Mouse (Mus musculus): ENCODE results near the gene Snai3. TPM values are rescaled to one million over a fixed set of nuclear protein-coding genes. Genes with fewer than 3 reads are reported as not detected.

The Snai3 gene
- polyA plus RNA-seq (2014; fragmentation: Illumina TruSeq; extraction: RNeasy Lipid Tissue Mini Kit (QIAGEN cat#74804); ENCODE audit: low read depth, low replicate concordance): 4.3 TPM

DNA sequence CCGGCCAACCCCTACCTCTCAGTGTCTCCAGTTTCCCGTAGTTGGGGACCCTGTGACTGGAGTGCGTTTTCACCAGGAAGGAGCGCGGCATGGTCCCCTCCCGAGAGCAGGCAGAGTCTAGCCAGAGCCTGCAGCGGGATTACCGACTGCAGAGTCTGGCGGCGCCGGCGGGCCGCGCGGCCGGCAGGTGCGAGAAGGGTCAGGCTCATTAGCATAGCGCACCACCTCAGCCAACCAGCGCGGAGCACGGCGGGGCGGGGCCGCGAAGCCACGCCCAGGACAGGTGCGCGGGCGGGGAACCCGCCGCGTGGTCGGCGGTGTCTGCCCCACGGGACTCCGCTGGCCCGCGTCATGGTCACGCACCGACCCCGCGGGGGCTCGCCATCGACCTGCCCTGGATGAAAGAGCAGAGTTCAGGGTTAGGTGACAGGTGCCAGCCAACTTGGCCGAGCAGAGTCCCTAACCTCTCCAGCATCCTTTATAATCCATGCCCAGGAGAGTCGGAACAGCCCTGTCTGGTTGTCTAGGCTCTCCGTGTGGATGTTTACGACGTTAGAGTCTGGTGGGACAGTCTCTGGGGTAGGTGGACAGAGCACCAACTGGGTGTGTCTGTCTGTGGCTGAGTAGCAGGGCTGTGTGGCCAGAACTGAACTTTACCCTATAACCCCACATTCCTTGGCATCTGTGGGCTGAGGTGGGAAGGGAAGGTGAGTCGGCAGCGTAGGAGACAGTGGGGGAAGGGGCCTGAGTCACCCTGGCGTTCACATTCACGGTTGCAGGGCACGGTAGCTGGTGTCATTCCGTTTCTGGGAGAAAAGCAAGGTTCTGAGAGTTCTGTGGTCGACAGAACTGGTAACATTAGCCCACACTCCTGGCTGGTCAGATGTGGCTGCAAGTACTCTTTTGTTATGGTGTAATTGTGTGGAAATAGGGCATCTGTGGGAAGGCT, at the start of gene Snai3:
Gene Snai3 (minus strand): TSS at position 210 of the 949 bp plus-strand sequence.

DNA sequence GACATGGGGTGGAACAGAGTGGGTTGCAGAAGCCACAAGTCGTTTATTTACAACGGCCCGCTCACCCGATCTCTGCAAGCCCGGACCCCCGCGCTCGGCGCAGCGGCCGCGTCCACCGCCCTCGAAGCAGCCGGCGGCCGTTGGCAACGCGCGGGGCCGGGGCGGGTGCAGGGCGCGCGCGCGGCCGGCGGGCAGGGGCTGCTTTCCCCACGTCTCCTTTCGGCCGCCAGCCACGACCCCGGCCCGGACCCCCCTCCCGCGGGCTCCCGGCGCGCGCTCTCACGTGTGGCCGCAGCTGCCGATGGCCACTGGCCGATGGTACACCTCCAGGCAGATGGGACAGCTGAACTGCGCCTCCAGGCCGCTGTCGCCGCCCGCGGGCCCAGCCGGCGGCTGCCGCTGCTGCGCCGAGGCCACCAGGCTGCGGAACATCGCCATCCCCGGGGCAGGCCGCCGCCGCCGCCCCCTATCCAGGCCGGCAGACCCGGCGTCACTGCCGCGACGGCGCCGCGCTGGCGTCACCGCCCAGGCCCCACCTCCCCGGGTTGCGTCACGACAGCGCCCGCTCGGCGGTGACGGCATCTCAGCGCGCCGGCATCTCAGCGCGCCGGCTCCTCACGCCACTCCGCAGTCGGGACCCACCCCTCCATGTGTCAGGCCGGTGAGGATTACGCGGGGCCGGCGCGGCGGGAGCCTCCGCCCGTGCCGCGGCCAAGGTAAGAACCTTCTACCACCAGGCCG, 15.2 kb upstream of the Snai3 start, which contains the start of the genes Rnf166 and Ctu2:
Gene Rnf166 (minus strand): TSS at position 485 of the 741 bp plus-strand sequence.
Gene Ctu2 (plus strand): TSS at position 564 of the 741 bp plus-strand sequence.

DNA sequence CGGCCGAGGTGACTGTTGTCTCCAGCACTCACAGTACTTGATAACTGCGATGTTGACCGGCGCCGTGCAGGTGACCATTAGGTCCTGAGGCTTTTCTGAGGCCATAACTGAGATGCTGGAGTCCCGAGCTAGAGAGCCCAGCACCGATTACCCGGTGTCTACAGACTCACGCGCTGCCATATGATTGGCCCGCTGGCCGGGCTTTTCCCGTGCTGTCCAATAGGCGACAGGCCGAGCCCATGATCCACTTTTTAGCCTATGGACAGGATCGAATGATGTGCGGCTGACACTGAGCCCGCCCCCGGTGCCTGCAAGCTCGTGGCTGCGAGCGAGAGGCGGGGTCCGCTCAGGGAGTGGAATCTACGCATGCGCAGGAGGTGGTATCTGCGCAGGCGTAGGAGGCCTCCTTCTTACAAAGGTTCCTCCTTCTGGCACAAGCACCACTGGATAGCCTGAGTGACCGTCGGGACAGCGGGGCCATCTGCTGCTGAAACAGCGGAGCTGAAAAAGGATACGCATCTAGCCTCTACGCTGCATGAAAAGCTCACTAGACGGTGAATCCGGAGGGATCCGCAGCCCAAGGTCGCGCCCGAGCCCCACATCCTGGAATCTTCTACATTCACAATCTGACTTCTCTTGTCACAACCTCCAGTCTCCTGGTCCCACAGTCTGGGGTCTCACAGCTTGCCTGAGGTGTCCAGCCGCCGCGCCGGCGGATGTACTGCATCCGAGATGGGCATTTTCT, 17.1 kb downstream of the Snai3 start, which contains the start of gene Mvd:
Gene Mvd (minus strand): TSS at position 161 of the 745 bp plus-strand sequence.

DNA sequence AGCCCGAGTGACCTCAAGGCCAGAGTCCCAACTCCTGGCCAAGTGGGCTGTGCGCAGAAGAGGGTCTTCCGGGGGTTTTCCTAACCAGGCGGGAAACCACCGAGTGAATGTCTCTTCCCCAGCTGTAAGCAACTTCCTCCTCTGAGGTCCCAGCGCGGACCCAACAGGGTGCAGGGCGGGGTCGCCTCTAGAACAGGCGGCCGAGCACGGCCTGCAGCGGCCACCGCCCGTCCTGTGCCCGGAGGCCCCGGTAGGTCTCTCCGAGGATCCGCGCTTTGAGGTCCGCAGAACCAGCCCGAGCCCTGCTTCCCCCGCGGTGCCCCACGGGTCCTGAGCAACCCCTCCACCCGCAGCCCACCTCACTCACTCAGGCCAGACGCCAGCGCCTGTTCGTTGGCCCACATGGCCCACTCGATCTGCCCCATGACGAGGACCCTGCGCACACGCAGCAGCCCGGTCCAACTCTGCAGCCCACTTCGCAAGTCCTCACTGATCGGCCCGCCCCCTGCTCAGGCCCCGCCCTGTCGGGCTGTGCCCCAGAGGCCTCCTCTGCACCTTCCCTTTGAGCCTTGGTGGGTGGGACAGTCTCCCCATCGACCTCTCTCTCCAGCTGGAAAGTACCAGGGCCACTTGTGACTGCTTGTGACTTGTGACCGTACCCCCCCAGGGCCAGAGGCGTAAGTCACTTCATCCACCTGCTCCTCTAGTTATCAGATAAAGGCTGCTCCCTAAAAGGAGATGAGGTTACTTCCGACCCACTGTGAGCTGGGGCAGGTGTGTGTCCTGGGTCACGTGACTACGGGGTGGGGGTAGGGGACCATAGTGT, 27.9 kb downstream of the Snai3 start, which contains the start of gene Cyba:
Gene Cyba (minus strand): TSS at position 488 of the 826 bp plus-strand sequence.

DNA sequence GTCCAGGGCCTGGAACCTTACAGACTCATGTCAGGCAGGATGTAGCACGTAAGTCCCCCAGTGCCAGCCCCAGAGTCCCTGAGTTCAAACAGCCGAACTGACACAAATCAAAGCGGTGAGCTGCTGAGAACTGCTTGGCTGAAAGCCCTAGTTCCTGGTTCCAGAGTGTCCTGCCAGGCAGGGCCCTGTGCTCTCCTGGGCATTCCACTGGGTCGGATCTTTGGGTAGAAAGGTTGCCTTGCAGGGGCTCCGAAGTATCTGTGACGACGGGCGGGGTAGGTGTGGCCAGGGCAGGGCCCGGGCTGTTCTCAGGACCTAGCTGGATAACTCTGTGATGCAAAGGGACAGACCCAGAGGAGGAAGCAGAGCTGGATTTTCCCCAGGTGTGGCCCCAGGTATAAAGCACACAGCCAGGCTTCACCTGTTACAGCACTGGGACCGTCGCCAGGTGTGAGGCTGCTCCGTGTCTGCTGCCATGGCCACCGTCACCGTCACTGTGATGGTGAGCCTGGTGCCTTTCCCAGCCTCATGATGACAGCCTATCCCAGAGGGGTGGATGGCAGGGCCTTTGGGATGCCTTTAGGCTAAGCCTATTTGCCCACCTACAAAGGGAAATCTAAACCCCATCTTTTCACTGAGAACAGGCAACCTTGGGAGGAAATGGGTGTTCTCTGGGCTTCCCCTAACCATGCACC, 39.0 kb downstream of the Snai3 start, which contains the start of gene Il17c:
Gene Il17c (plus strand): TSS at position 645 of the 695 bp plus-strand sequence.

Other genes with a start within 250 kb of the Snai3 start
- 11.5 TPM for gene Zfpm1, start 178.6 kb downstream of the Snai3 start, polyA plus RNA-seq (2014; fragmentation: Illumina TruSeq; extraction: RNeasy Lipid Tissue Mini Kit (QIAGEN cat#74804); ENCODE audit: low read depth, low replicate concordance)
- gene Trhr2, start 100.0 kb downstream of the Snai3 start, polyA plus RNA-seq (2014; fragmentation: Illumina TruSeq; extraction: RNeasy Lipid Tissue Mini Kit (QIAGEN cat#74804); ENCODE audit: low read depth, low replicate concordance): not detected
- gene Zc3h18, start 84.1 kb downstream of the Snai3 start, polyA plus RNA-seq (2014; fragmentation: Illumina TruSeq; extraction: RNeasy Lipid Tissue Mini Kit (QIAGEN cat#74804); ENCODE audit: low read depth, low replicate concordance): 20.0 TPM
- gene Il17c, start 38.7 kb downstream of the Snai3 start, polyA plus RNA-seq (2014; fragmentation: Illumina TruSeq; extraction: RNeasy Lipid Tissue Mini Kit (QIAGEN cat#74804); ENCODE audit: low read depth, low replicate concordance): not detected
- 57.1 TPM for gene Cyba, start 27.8 kb downstream of the Snai3 start, polyA plus RNA-seq (2014; fragmentation: Illumina TruSeq; extraction: RNeasy Lipid Tissue Mini Kit (QIAGEN cat#74804); ENCODE audit: low read depth, low replicate concordance)
- 5.9 TPM for gene Mvd, start 17.3 kb downstream of the Snai3 start, polyA plus RNA-seq (2014; fragmentation: Illumina TruSeq; extraction: RNeasy Lipid Tissue Mini Kit (QIAGEN cat#74804); ENCODE audit: low read depth, low replicate concordance)
- gene Rnf166, start 15.3 kb upstream of the Snai3 start, polyA plus RNA-seq (2014; fragmentation: Illumina TruSeq; extraction: RNeasy Lipid Tissue Mini Kit (QIAGEN cat#74804); ENCODE audit: low read depth, low replicate concordance): 35.8 TPM
- gene Ctu2, start 15.4 kb upstream of the Snai3 start, polyA plus RNA-seq (2014; fragmentation: Illumina TruSeq; extraction: RNeasy Lipid Tissue Mini Kit (QIAGEN cat#74804); ENCODE audit: low read depth, low replicate concordance): 12.8 TPM
- 20.7 TPM for gene Piezo1, start 90.6 kb upstream of the Snai3 start, polyA plus RNA-seq (2014; fragmentation: Illumina TruSeq; extraction: RNeasy Lipid Tissue Mini Kit (QIAGEN cat#74804); ENCODE audit: low read depth, low replicate concordance)
- 1.6 TPM for gene Cdt1, start 107.3 kb upstream of the Snai3 start, polyA plus RNA-seq (2014; fragmentation: Illumina TruSeq; extraction: RNeasy Lipid Tissue Mini Kit (QIAGEN cat#74804); ENCODE audit: low read depth, low replicate concordance)
- gene Aprt, start 116.2 kb upstream of the Snai3 start, polyA plus RNA-seq (2014; fragmentation: Illumina TruSeq; extraction: RNeasy Lipid Tissue Mini Kit (QIAGEN cat#74804); ENCODE audit: low read depth, low replicate concordance): 35.1 TPM
- 4.1 TPM for gene Galns, start 150.7 kb upstream of the Snai3 start, polyA plus RNA-seq (2014; fragmentation: Illumina TruSeq; extraction: RNeasy Lipid Tissue Mini Kit (QIAGEN cat#74804); ENCODE audit: low read depth, low replicate concordance)
- gene Trappc2l, start 150.9 kb upstream of the Snai3 start, polyA plus RNA-seq (2014; fragmentation: Illumina TruSeq; extraction: RNeasy Lipid Tissue Mini Kit (QIAGEN cat#74804); ENCODE audit: low read depth, low replicate concordance): 45.3 TPM
- gene Pabpn1l, start 162.0 kb upstream of the Snai3 start, polyA plus RNA-seq (2014; fragmentation: Illumina TruSeq; extraction: RNeasy Lipid Tissue Mini Kit (QIAGEN cat#74804); ENCODE audit: low read depth, low replicate concordance): not detected
- gene Cbfa2t3, start 238.4 kb upstream of the Snai3 start, polyA plus RNA-seq (2014; fragmentation: Illumina TruSeq; extraction: RNeasy Lipid Tissue Mini Kit (QIAGEN cat#74804); ENCODE audit: low read depth, low replicate concordance): 9.8 TPM

Data from heart, adult 10 weeks (tissue).